Mouse (Mus musculus) neutrophil, adult 5-6 weeks (primary cell): ENCODE data around the gene E130308A19Rik. TPM values are rescaled to one million over a fixed set of nuclear protein-coding genes. Genes with fewer than 3 reads are reported as not detected.

Experiments
- ATAC-seq: fragments of 151-379, 151-347 bp; 2 replicates; pipeline ENCODE4 v1.8.0; 2017; ENCODE audit warnings: mild to moderate bottlenecking, moderate TSS enrichment; ENCODE audit not compliant: insufficient number of reproducible peaks, poor library complexity, low FRiP score, severe bottlenecking; ENCODE audit errors: extremely low read depth
- total RNA-seq: library from RNA; stranded (forward); fragments of 200-1000 nt; gene quantifications from 2 replicates; pipeline ENCODE4 v1.2.3, GENCODE M21; 2017

E130308A19Rik gene
- total RNA-seq, 1 experiment from 2014 or later: 5.2 TPM

DNA sequence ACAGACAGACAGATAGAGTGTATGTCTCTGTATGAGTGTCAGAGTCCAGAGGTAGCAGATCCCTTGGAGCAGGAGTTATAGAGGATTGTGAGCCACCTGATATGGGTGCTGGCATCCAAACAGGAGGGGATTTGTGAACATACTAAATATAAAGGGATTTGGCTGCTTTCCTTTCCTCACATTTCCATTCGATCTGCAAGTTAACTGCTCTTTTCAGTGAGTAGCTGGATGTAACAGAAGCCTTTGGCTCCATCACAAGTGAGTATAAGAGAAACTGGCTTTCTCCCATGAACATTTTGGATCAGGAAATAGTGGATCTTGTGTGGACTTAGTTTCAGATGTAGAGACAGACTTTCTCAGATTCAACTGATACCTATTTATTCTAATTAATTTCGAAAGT is 44.0 kb downstream of the E130308A19Rik start:
- ATAC-seq: no peak

DNA sequence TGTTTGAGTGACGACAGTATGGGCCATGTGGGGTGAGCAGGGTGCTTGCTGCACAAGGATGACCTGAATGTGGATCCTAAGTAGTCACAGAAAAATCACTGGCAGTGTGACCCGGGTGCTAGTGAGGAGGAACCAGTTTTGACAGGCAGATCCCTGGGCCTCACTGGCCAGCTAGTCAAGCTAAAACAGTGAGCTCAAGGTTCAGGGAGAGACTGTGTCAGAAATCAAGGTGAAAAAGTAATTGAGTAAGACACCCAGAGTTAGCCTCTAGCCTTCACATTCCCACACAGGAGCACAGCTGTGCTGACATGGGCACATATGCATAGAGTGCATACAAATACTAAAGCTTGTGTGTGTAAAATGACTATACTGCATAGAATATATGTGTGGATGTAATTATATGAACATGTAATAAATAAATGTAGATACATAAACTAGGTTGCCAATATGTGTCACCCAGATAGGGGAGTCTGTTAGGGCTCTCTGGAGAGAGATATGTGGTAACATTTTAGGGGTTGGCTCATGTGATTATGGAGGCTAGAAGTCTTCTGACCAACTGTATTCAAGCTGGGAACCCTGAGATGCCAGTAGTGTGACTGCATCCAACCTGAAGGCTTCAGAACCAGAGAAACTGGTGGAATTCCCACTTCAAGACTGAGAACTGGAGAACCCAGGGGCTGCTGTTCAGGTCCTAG is 47.6 kb downstream of the E130308A19Rik start:
- ATAC-seq: no peak

DNA sequence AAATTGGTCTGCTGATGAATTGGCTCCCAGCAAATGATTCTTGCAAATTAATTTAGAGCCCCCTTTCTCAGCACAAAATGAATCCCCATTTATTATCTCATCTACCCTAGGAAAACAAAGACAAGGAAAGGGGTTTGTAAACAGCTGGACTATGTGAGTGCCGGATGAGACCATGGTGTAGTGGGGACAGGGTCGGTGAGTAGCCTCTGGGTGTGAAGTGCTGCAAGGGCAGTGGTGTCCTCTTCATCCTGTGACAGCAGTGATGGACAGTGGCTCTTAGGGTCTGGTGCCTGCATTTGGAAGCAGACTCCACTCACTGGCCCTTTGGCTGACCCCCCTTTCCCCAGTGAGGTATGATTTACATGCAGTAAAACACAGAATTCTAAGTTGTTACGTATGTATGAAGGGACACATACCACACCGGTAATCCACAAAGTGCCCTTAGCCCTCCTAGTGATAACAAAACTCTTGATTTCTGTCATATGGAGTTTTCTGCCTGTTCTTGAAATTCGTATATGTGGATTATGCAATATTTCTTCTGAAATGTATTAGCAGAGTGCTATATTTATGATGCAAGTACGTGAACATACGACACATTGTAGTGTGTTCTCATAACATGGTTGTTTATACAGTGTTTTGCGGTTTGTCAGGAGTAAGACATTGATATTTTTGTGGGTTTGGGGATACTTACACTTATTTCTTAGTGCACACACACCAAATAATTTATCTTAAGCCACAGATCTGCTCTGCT is 49.1 kb downstream of the E130308A19Rik start:
- no peak for ATAC-seq

DNA sequence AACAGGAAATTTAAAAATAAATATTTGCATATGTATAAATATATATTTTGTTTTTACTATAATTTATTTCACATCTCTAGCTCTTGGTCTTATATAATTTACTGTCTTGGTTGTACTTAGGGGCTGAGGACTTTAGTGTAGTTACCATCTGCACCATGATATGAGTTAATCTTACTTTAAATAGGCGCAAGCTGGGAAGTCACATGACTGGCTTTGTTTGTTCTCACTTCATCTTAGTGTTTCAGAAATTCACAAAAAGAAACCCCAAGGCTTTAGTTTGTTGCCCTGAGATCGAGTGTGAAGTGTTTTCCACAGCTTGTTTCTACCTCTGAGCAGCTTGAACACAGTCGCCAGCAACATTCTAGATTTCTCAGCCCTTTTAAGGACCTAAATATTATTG is 49.7 kb downstream of the E130308A19Rik start:
- no peak for ATAC-seq

DNA sequence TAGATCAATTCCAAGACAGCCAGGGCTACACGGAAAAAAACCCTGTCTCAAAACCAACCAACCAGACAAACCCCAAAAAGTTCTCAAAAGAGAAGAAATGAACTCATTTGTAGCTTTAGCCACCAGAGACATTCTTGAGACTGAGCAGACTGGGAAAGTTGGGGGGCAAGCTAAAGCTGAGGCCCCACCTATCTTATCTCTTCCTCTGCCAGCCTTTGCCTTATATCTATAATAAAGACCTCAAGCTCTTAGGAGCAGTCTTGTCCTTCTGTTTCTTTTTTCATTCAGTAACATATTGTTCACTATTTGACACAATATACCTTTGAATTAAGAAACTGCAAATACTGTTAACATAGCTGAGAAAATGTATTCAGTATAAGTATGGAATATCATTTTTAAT is 55.4 kb downstream of the E130308A19Rik start:
- ATAC-seq: no peak

DNA sequence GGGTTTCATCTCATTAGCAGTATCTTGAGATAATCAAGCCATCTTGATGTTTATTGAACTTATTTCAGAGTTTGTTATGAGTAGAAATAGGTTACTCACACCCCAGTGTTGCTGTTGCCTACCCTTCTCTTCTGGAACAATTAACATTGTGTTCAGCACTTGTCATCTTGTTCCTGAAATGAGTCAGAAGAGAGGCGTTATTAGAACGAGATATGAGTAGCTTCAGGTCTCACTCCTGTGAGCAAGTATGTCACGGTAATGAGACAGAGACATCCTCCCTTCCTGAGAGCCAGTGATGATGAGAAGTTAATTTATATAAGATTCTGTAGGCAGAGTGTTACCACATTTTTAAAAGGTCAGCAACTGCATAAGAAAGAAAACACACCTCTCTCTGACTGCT is 56.5 kb downstream of the E130308A19Rik start:
- ATAC-seq: no peak

DNA sequence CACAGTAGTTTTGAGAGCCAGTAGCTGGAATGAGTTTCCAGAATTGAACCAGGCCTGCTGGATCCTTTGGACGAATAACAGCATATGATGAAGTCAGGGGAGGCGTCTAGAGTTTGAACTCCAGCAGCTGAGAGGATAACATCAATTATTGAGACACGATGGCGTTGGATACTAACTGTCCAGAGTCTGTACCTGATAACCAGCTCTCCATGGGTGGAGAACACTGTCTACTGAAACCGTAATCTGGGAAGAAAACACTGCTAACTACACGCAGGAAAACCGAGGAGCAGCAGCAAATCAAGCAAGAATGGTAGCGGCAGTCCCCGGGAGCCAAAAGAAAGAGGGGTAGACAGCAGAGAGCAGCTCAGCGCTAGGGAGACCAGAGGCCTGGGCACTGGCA is 56.9 kb downstream of the E130308A19Rik start:
- no peak for ATAC-seq

DNA sequence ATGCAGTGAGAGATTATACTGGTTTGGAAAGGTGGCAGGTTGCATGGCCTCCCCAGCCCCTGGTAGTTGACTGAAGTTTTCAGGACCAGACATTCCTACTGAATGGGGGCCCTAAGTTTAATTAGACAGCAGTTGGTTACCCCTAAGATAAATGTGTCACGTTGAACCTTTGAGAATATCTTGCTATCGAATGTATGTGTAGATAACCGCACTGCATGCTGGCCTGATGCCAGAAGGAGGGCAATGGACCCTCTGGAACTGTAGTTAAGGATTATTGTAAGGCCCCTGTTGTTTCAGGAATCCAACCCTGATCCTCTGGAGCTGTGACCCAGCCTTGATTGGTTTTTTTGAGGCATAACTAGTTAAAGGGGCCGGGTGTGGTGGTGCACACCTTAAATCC is 58.3 kb downstream of the E130308A19Rik start:
- no peak for ATAC-seq

DNA sequence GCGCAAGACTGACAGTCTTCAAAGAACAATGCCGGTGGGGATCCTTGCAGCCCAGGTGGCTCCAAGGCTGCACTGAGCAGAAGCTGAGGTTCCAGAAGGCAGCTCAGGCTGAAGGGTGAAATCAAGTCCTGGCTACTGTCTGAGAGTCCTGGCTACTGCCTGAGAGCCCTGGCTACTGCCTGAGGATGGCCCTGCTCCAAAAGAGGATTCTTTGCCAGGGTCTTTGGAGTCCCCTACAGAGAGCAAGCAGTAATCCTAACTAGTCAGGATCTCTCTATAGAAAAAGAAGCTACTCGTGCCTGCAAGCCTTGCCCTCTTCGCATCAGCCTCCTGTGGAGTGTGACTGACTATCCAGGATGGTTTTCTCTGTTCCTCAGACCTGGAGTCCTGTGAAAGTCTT is 60.7 kb downstream of the E130308A19Rik start:
- no peak for ATAC-seq

DNA sequence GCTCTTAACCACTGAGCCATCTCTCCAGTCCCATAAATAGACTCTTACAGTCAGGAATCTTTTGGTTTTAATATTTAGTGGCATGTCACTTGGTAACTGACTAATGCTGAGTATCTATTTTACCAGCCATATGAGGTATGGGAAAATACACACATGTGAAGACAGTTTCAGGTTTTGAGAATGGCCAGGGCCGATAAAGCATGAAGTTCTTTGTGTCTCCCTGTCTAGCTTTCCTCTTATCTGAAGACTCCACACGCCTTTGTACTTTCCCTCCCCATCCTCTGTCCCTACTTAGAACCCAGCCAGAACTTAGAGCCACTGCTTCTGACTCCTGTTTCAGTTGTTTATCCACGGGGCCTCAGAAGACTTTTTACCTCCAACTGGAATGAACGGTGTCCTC is 63.0 kb downstream of the E130308A19Rik start:
- ATAC-seq: no peak

DNA sequence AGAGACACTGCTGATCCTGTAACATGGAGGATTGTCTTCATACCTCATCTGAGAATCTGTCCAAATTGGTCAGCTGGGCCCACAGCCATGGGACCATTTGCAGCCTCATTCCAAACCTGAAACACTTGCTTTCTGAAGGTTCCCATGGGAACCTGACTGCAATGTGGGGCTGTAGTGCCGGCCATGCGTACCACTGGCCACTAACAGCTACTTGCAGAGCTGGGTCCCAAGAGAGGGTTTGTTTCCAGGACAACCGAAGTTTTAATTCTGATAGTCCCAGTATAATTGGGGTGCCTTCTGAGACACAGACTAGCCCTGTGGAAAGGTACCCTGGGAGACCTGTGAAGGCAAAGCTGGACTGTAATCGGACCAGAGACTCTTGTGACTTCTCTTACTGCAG is 64.1 kb downstream of the E130308A19Rik start:
- ATAC-seq: no peak

DNA sequence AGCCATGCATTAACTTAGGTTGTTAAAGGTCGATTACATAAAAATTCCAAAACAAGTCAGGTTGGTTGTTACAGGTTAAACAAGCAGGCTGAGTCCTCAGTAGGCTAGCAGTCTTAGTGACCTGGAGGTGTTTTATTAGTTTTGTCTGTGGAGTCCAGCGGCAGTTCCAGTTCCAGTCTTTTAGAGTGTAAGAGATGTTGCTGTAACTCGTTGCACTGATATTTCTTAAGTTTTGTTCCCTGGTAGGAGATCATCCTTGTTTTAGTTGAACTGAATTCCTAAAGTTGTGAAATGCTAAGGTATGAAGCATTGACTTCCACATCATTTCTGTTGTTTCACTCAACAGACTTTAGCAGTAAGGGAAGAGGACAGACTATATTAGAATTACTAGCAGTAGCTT is 70.8 kb downstream of the E130308A19Rik start:
- ATAC-seq: no peak

DNA sequence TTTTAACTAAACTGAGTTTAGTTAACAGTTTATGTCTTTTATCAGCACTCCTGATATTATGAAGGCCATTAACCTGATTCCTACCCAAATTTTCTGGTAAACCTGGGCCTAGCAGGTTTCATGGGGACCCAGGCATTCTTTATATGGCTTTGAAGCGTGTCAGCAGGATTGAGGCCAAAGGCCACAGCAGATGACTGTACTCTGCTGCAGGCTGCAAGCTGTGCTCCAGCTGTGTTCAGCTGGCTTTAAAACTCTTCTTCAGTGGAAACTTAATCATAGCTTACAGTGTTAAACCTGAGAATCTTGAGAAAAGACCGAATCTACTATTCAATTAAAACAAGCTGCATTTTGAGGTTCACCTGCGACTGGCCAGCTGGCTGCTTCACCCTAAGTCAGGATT is 71.9 kb downstream of the E130308A19Rik start:
- no peak for ATAC-seq

DNA sequence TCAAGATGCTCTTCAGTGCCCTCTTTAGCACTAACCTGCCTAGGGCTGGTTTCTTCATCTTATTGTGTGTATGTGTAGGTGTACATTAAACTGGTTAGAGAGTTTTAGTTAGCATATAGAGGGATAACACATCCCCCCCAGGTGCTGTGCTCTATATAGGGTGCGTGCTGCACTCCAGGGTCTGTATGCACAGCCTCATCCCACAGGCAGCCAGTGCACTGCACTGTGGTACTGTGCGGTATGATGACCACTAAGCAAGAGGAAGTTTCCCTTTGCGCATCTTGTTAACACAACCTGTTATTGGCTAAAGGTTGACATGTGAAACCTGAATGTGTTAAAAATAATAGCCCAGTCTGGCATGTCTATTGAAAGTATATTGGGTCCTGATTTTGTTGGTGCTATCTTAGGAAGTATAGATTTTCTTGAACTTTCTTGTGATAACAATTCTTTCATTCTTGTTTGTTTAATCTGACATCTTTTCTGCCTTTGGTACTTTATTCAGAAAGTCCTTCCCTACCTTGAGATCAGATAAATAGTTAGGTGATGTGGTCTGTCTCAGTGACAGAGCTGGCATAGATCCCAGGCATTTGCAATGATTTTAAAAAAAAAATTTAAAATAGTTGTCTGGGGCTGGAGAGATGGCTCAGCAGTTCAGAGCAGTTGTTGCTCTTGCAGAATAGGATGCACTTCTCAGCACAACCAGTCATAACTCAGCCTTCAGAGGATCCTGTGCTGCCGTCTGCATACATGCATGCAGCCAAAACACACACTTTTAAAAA is 73.2 kb downstream of the E130308A19Rik start:
- ATAC-seq: no peak

DNA sequence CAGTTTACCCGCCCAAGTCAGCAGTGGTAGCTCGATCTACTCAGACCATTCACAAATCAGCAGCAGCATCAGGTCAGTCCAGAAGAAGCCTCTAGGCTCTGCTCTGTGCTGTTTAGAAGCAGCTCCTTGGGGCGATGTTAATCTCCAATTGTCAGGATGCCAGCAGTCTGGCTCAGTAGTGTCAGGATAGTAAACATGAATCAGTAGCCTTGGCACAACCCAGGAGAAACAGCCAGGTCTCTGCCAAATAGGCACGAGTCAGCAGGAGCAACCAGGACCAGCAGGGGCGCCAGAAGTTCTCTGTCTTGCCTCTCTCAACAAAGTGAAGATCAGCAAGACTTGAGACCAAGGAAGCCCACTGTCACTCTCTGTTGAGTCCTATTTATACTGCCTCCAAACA is 83.3 kb downstream of the E130308A19Rik start:
- ATAC-seq: no peak

DNA sequence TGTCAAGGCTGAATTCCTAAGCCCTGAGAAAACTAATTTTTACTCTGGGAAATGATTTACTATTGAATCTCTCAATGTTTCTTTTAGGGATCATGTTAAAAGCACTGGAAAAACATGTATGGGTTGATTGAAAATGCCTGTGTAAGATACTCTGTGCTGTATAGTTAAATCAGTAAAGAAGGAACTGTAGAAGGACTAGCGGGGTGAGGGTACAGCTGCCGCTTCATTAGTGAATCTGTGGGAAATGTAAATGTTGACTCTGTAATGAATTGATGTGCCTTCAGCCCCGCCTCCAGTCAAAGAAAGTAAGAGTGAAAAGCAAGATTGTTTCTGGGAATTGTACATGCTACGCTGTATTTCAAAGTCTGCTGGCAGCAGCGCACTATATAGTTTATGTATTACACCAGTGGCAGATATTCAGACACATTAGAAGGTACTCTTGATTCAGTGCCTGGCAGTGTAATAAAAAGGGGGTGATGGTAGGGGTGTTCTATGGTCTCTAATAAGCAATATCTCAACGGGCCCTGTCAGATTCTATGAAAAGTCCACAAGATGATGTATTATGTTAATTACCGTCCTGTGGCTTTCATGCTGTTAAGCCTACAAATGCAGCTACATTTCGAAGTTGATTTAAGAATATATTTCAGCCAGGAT is 84.9 kb downstream of the E130308A19Rik start:
- ATAC-seq: no peak

DNA sequence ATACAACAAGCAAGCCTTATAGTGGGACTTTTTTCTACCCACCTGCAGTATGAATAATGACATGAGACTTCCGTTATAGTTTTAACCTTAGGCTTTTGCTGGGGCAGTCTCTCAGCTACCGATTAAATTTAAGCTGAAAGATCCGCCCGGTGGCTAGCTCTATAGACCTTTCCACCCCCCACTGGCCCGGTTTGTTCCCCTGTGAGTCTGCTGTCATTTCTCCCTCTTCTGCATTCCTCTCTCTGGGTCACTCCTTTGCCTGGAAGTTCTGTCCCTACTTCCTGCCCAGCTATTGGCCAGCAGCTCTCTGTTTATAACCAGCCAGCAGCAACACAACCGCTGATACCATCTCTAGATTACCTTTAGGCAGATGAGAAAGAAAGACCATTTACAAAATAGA is 86.4 kb downstream of the E130308A19Rik start:
- no peak for ATAC-seq

DNA sequence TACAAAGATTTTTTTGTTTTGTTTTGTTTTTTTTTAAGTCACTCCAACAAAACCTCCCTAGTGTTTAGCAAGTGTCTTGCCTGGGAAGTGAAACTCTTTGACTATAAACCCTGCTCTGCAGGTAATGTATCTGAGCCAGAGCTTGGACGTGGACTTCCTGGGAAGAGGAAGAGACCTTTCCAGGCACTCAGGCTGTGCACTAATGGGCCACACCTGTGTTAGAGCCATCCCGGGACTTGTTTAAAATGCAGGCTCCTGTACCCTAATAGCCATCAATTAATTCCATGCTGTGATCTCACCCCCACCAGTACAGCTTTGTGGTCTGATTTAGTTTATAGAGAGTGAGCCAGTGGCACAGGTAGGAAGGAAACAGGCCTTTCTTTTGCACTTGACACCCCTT is 86.9 kb downstream of the E130308A19Rik start:
- no peak for ATAC-seq

DNA sequence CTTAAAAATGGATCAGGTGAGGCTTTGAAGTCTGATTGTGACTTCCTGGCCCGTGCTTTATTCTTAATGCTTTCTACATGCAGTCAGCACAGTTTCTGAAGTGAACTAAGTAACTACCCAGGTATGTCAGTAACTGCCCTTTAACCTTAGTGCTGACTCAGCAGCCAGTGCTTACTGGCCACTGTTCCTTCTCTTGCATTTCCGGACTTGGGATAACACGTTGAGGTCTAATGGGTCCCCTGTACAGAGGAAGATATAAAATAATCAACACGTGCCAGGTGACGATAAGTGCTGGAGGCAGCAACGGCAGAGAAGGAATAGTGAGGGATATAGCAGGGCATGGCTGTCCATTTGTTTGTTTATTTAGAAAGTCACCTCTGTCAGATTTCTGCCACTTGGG is 88.5 kb downstream of the E130308A19Rik start:
- ATAC-seq: no peak
